Mouse (Mus musculus) kidney, postnatal 0 days (tissue): ENCODE results near the gene Cit. TPM values are rescaled to one million over a fixed set of nuclear protein-coding genes. Genes with fewer than 3 reads are reported as not detected.
A peak's percentile ranks its signal among the peaks of the same experiment; 100 is the strongest.
"Not testable (repeated sequence)": the region's sequence is repeated elsewhere in the genome, so short reads cannot be mapped to it uniquely, and the experiment has no call there.

Source experiments
- ATAC-seq: fragments of 200-750 bp; cut with Nextera tagmentation; replicated peaks from 2 replicates; pipeline ENCODE4 v1.8.0; 2017; ENCODE audit warnings: low read depth, moderate number of reproducible peaks, moderate TSS enrichment, moderate library complexity; ENCODE audit not compliant: low FRiP score
- DNase-seq: peaks from one replicate; pipeline ENCODE4 v3.0.0-alpha.2; 2016; ENCODE audit warnings: low spot score
- H3K27ac ChIP-seq: fragments of 300-500 bp; sonication (generic); 2 replicates; pipeline ENCODE4 v1.5.1; 2014; ENCODE audit warnings: mild to moderate bottlenecking
- H3K27me3 ChIP-seq: fragments of 300-500 bp; sonication (generic); 2 replicates; pipeline ENCODE4 v1.6.1; 2014; ENCODE audit warnings: low read length, mixed read lengths; ENCODE audit not compliant: insufficient read depth
- H3K36me3 ChIP-seq: fragments of 300-500 bp; sonication (generic); 2 replicates; pipeline ENCODE4 v1.6.1; 2014; ENCODE audit warnings: low read length, mixed read lengths; ENCODE audit not compliant: insufficient read depth
- H3K4me1 ChIP-seq: fragments of 300-500 bp; sonication (generic); replicated peaks from 2 replicates; pipeline ENCODE4 v1.6.1; 2014; ENCODE audit warnings: antibody characterized with exemption, low read length, mixed read lengths; ENCODE audit not compliant: insufficient read depth
- H3K4me2 ChIP-seq: fragments of 300-500 bp; sonication (generic); 2 replicates; pipeline ENCODE4 v1.6.1; 2014; ENCODE audit warnings: mild to moderate bottlenecking, low read length, moderate library complexity, mixed read lengths
- H3K4me3 ChIP-seq: fragments of 300-500 bp; sonication (generic); replicated peaks from 2 replicates; pipeline ENCODE4 v1.5.1; 2014; ENCODE audit warnings: low read depth, low read length
- H3K9ac ChIP-seq: fragments of 300-500 bp; sonication (generic); 2 replicates; pipeline ENCODE4 v1.6.1; 2014; ENCODE audit warnings: low read depth, low read length
- H3K9me3 ChIP-seq: fragments of 300-500 bp; sonication (generic); replicated peaks from 2 replicates; pipeline ENCODE4 v1.6.1; 2016; ENCODE audit warnings: low read length, inconsistent platforms, mixed read lengths
- CTCF ChIP-seq: IDR thresholded peaks from 2 replicates; pipeline ENCODE4 v1.5.1; 2016; ENCODE audit warnings: antibody characterized with exemption, low read depth, mild to moderate bottlenecking, moderate library complexity
- WGBS: fragments of 180-500 bp; shearing (Covaris S2); extraction: QIAGEN DNeasy Blood & Tissue Kit; methylation state at CpG from one replicate; pipeline ENCODE4 v1.1.7; 2014; 5-methylcytosine and 5-hydroxymethylcytosine counted together
- polyA plus RNA-seq: library from polyadenylated mRNA; unstranded; fragments of >200 nt; fragmentation: Nextera tagmentation; extraction: Ambion mirVana; gene quantifications from 2 replicates; pipeline ENCODE4 v1.2.1, GENCODE M21; 2015

The Cit gene
- polyA plus RNA-seq, 1 experiment from 2014 or later, result 8.8 TPM

- H3K36me3 ChIP-seq, result no peaks in the 10 kb centered on the region
- ATAC-seq (no peak), DNase-seq (no peak)
- H3K4me2 ChIP-seq, result no peak overlapping the region
- no peaks in the 10 kb centered on the region for H3K9me3 ChIP-seq
- H3K9ac ChIP-seq, result no peak overlapping the region
- H3K27ac ChIP-seq, result no peak overlapping the region
- H3K27me3 ChIP-seq, result no peaks in the 10 kb centered on the region
- TF ChIP-seq CTCF, result no peak
- no peaks in the 10 kb centered on the region for H3K4me1 ChIP-seq
- no peak overlapping the region for H3K4me3 ChIP-seq
- WGBS, result 85% methylated on average over 9 of the region's 9 CpGs
Measured at GRCm38 (mm10) chr5:115819966-115820365, 25.1 kb upstream of the Cit start.

GRCm38 (mm10) chr5:115821200-115821599 lies 23.9 kb upstream of the Cit start:
- ATAC-seq, result no peak
- WGBS, result 91% methylated on average over 12 of the region's 12 CpGs
- Histone ChIP-seq H3K9me3 (no peaks in the 10 kb centered on the region), H3K27me3 (no peaks in the 10 kb centered on the region), H3K4me3 (no peak overlapping the region), H3K4me1 (no peaks in the 10 kb centered on the region), H3K9ac (no peak overlapping the region), H3K27ac (no peak overlapping the region), H3K36me3 (no peaks in the 10 kb centered on the region), H3K4me2 (no peak overlapping the region)
- DNase-seq, result no peak
- TF ChIP-seq CTCF, result 0 out of 2 replicates have a peak, but pooled peaks have one; percentile 21

- DNase-seq (no peak), ATAC-seq (no peak)
- no peaks in the 10 kb centered on the region for H3K36me3 ChIP-seq
- no peaks in the 10 kb centered on the region for H3K27me3 ChIP-seq
- no peak overlapping the region for H3K4me3 ChIP-seq
- H3K27ac ChIP-seq, result no peak overlapping the region
- WGBS, result 88% methylated on average over 7 of the region's 7 CpGs
- no peaks in the 10 kb centered on the region for H3K4me1 ChIP-seq
- no peak overlapping the region for H3K4me2 ChIP-seq
- H3K9ac ChIP-seq, result no peak overlapping the region
- no peaks in the 10 kb centered on the region for H3K9me3 ChIP-seq
- TF ChIP-seq CTCF, result no peak
Measured at GRCm38 (mm10) chr5:115821910-115822309, 23.2 kb upstream of the Cit start.

- no peak overlapping the region for H3K27ac ChIP-seq
- no peak overlapping the region for H3K9ac ChIP-seq
- WGBS, result 86% methylated on average over 2 of the region's 2 CpGs
- DNase-seq (no peak), ATAC-seq (no peak)
- no peaks in the 10 kb centered on the region for H3K27me3 ChIP-seq
- no peaks in the 10 kb centered on the region for H3K4me1 ChIP-seq
- no peaks in the 10 kb centered on the region for H3K36me3 ChIP-seq
- no peak overlapping the region for H3K4me2 ChIP-seq
- no peaks in the 10 kb centered on the region for H3K9me3 ChIP-seq
- no peak for TF ChIP-seq CTCF
- H3K4me3 ChIP-seq, result no peak overlapping the region
Measured at GRCm38 (mm10) chr5:115832754-115833153, 12.3 kb upstream of the Cit start.

- H3K27ac ChIP-seq, H3K4me3 ChIP-seq, ATAC-seq, H3K9ac ChIP-seq, H3K27me3 ChIP-seq, H3K9me3 ChIP-seq, H3K36me3 ChIP-seq, H3K4me1 ChIP-seq, H3K4me2 ChIP-seq, DNase-seq: not testable (repeated sequence)
Measured at GRCm38 (mm10) chr5:115833806-115834205, 11.3 kb upstream of the Cit start.

GRCm38 (mm10) chr5:115835291-115835690 lies 9.8 kb upstream of the Cit start:
- no peak overlapping the region for H3K27ac ChIP-seq
- peak; percentile 47; the same call in 1 of the 2 replicates for TF ChIP-seq CTCF
- WGBS, result 53% methylated on average over 7 of the region's 7 CpGs
- ATAC-seq (no peak), DNase-seq (no peak)
- H3K4me2 ChIP-seq, result no peak overlapping the region
- no peak overlapping the region for H3K4me3 ChIP-seq
- H3K36me3 ChIP-seq, result no peaks in the 10 kb centered on the region
- no peaks in the 10 kb centered on the region for H3K4me1 ChIP-seq
- no peaks in the 10 kb centered on the region for H3K27me3 ChIP-seq
- H3K9me3 ChIP-seq, result no peaks in the 10 kb centered on the region
- no peak overlapping the region for H3K9ac ChIP-seq

GRCm38 (mm10) chr5:115838059-115838458 lies 7.0 kb upstream of the Cit start:
- no peaks in the 10 kb centered on the region for H3K27me3 ChIP-seq
- no peak for ATAC-seq
- H3K27ac ChIP-seq, result no peak overlapping the region
- H3K4me3 ChIP-seq, result no peak overlapping the region
- no peak for DNase-seq
- no peak overlapping the region for H3K9ac ChIP-seq
- no peaks in the 10 kb centered on the region for H3K9me3 ChIP-seq
- H3K36me3 ChIP-seq, result no peaks in the 10 kb centered on the region
- TF ChIP-seq CTCF, result no peak
- no peak overlapping the region for H3K4me2 ChIP-seq
- 58% methylated on average over 6 of the region's 6 CpGs for WGBS
- no peaks in the 10 kb centered on the region for H3K4me1 ChIP-seq
